Mouse (Mus musculus): Measurements from ENCODE around the gene Csnk2b. TPM values are rescaled to one million over a fixed set of nuclear protein-coding genes. Genes with fewer than 3 reads are reported as not detected.
A peak's percentile ranks its signal among the peaks of the same experiment; 100 is the strongest.

Gene Csnk2b
- polyA plus RNA-seq, 1 experiment from 2014 or later = 291 TPM

GRCm38 (mm10) chr17:35164218-35164567 is 42.3 kb upstream of the Csnk2b start:
- H3K9me3 ChIP-seq (ENCODE audit: low read depth, low read length) = no peaks in the 10 kb centered on the region
- TF ChIP-seq CTCF (IDR thresholded peaks at IDR 0.05; ENCODE audit: low read depth) = no peak
- ATAC-seq (ENCODE audit: insufficient read depth) (no peak), DNase-seq (no peak)
- peak overlapping the region; percentile 98 for H3K9ac ChIP-seq
- H3K27ac ChIP-seq (ENCODE audit: low read depth) = peak overlapping the region; percentile 99
- no peaks in the 10 kb centered on the region for H3K27me3 ChIP-seq (ENCODE audit: insufficient read depth, low read length)
- peak overlapping the region; percentile 99 for H3K4me2 ChIP-seq
- H3K4me3 ChIP-seq (ENCODE audit: low read depth, low read length) = peak overlapping the region; percentile 100
- peaks cover 13% of the 10 kb centered on the region; the same call in 1 of the 2 replicates for H3K4me1 ChIP-seq (ENCODE audit: insufficient read depth)
- WGBS = 0% methylated on average over 28 of the region's 28 CpGs
- peaks cover 38% of the 10 kb centered on the region for H3K36me3 ChIP-seq (ENCODE audit: insufficient read depth)

GRCm38 (mm10) chr17:35163326-35164081 is 41.7 kb upstream of the Csnk2b start:
- Histone ChIP-seq H3K4me3 (ENCODE audit: low read depth, low read length) (peak overlapping the region; percentile 100), H3K4me1 (ENCODE audit: insufficient read depth) (peaks cover 13% of the 10 kb centered on the region; the same call in 1 of the 2 replicates), H3K36me3 (ENCODE audit: insufficient read depth) (peaks cover 45% of the 10 kb centered on the region), H3K27me3 (ENCODE audit: insufficient read depth, low read length) (no peaks in the 10 kb centered on the region), H3K4me2 (peak overlapping the region; percentile 99), H3K27ac (ENCODE audit: low read depth) (peak overlapping the region; percentile 99; the same call in 1 of the 2 replicates), H3K9me3 (ENCODE audit: low read depth, low read length) (no peaks in the 10 kb centered on the region), H3K9ac (peak overlapping the region; percentile 98)
- no peak for ATAC-seq (ENCODE audit: insufficient read depth)
- DNase-seq = no peak
- 11% methylated on average over 8 of the region's 8 CpGs for WGBS
- no peak for TF ChIP-seq CTCF (IDR thresholded peaks at IDR 0.05; ENCODE audit: low read depth)

GRCm38 (mm10) chr17:35162730-35163129 is 40.9 kb upstream of the Csnk2b start:
- H3K27me3 ChIP-seq (ENCODE audit: insufficient read depth, low read length) = no peaks in the 10 kb centered on the region
- WGBS = 19% methylated on average over 12 of the region's 12 CpGs
- TF ChIP-seq CTCF (IDR thresholded peaks at IDR 0.05; ENCODE audit: low read depth) = no peak
- H3K36me3 ChIP-seq (ENCODE audit: insufficient read depth) = peaks cover 53% of the 10 kb centered on the region
- peaks cover 13% of the 10 kb centered on the region; the same call in 1 of the 2 replicates for H3K4me1 ChIP-seq (ENCODE audit: insufficient read depth)
- peak overlapping the region; percentile 100 for H3K4me3 ChIP-seq (ENCODE audit: low read depth, low read length)
- no peak overlapping the region for H3K27ac ChIP-seq (ENCODE audit: low read depth)
- H3K9me3 ChIP-seq (ENCODE audit: low read depth, low read length) = no peaks in the 10 kb centered on the region
- DNase-seq (peak; percentile 39), ATAC-seq (ENCODE audit: insufficient read depth) (no peak)
- peak overlapping the region; percentile 99 for H3K4me2 ChIP-seq
- peak overlapping the region; percentile 98 for H3K9ac ChIP-seq

GRCm38 (mm10) chr17:35162121-35162520 is 40.3 kb upstream of the Csnk2b start:
- Histone ChIP-seq H3K4me1 (ENCODE audit: insufficient read depth) (peaks cover 13% of the 10 kb centered on the region; the same call in 1 of the 2 replicates), H3K4me3 (ENCODE audit: low read depth, low read length) (peak overlapping the region; percentile 100), H3K27ac (ENCODE audit: low read depth) (no peak overlapping the region), H3K9me3 (ENCODE audit: low read depth, low read length) (no peaks in the 10 kb centered on the region), H3K36me3 (ENCODE audit: insufficient read depth) (peaks cover 59% of the 10 kb centered on the region), H3K27me3 (ENCODE audit: insufficient read depth, low read length) (no peaks in the 10 kb centered on the region), H3K4me2 (peak overlapping the region; percentile 99), H3K9ac (peak overlapping the region; percentile 98)
- no peak for TF ChIP-seq CTCF (IDR thresholded peaks at IDR 0.05; ENCODE audit: low read depth)
- 56% methylated on average over 14 of the region's 14 CpGs for WGBS
- DNase-seq = no peak
- no peak for ATAC-seq (ENCODE audit: insufficient read depth)

GRCm38 (mm10) chr17:35161421-35161820 is 39.6 kb upstream of the Csnk2b start:
- peaks cover 13% of the 10 kb centered on the region; the same call in 1 of the 2 replicates for H3K4me1 ChIP-seq (ENCODE audit: insufficient read depth)
- no peaks in the 10 kb centered on the region for H3K27me3 ChIP-seq (ENCODE audit: insufficient read depth, low read length)
- H3K36me3 ChIP-seq (ENCODE audit: insufficient read depth) = peaks cover 66% of the 10 kb centered on the region
- H3K27ac ChIP-seq (ENCODE audit: low read depth) = no peak overlapping the region
- H3K9me3 ChIP-seq (ENCODE audit: low read depth, low read length) = no peaks in the 10 kb centered on the region
- WGBS = 83% methylated on average over 11 of the region's 11 CpGs
- H3K9ac ChIP-seq = no peak overlapping the region
- no peak overlapping the region for H3K4me3 ChIP-seq (ENCODE audit: low read depth, low read length)
- ATAC-seq (ENCODE audit: insufficient read depth) (no peak), DNase-seq (no peak)
- peak overlapping the region; percentile 99; the same call in 1 of the 2 replicates for H3K4me2 ChIP-seq
- no peak for TF ChIP-seq CTCF (IDR thresholded peaks at IDR 0.05; ENCODE audit: low read depth)

- no peak for DNase-seq
- Histone ChIP-seq H3K27me3 (ENCODE audit: insufficient read depth, low read length) (no peaks in the 10 kb centered on the region), H3K9me3 (ENCODE audit: low read depth, low read length) (no peaks in the 10 kb centered on the region), H3K4me2 (no peak overlapping the region), H3K27ac (ENCODE audit: low read depth) (no peak overlapping the region), H3K36me3 (ENCODE audit: insufficient read depth) (peaks cover 84% of the 10 kb centered on the region), H3K4me3 (ENCODE audit: low read depth, low read length) (no peak overlapping the region), H3K9ac (no peak overlapping the region), H3K4me1 (ENCODE audit: insufficient read depth) (peaks cover 6% of the 10 kb centered on the region; the same call in 1 of the 2 replicates)
- WGBS = 83% methylated on average over 7 of the region's 7 CpGs
- no peak for ATAC-seq (ENCODE audit: insufficient read depth)
- TF ChIP-seq CTCF (IDR thresholded peaks at IDR 0.05; ENCODE audit: low read depth) = no peak
Measured at GRCm38 (mm10) chr17:35159638-35160037, 37.8 kb upstream of the Csnk2b start.

DNA sequence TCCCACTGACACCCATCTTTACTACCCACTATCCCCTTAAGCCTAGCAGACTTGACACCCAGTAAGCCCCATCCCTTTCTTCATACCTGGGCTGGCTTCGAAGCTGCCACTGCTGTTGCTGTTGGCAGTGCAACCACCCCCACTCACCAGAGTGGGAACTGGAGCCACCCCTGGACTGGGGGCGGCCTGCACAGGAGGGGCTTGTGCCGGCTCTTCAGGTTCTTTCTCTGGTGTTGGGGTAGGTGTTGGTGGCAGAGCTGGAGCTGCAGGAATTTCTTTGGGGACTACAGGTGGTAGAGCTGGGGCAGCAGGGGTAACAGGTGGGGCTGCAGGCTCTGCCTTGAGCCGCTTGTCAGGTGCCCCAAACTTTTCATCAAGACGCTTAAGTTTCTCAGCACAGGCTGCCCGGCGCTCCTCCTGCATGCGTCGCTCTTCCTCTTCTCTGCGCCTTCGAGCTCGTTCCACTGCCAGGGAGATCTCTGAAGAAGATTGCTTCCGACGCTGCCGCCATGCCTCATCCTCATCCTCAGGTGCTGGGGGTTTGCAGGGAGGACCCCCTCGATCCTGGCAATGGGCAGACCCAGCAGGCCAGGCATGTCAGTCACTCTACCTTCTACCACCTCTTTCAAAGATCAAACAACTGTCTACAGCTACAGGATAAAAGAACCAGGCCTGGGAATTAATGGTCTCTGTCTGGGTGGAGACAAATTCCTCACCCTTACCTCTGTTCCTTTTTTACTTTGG is 37.2 kb upstream of the Csnk2b start:
- Histone ChIP-seq H3K27ac (ENCODE audit: low read depth) (no peak overlapping the region), H3K4me2 (no peak overlapping the region), H3K4me3 (ENCODE audit: low read depth, low read length) (no peak overlapping the region), H3K9me3 (ENCODE audit: low read depth, low read length) (no peaks in the 10 kb centered on the region), H3K27me3 (ENCODE audit: insufficient read depth, low read length) (no peaks in the 10 kb centered on the region), H3K9ac (no peak overlapping the region), H3K4me1 (ENCODE audit: insufficient read depth) (peaks cover 6% of the 10 kb centered on the region; the same call in 1 of the 2 replicates), H3K36me3 (ENCODE audit: insufficient read depth) (peaks cover 90% of the 10 kb centered on the region)
- ATAC-seq (ENCODE audit: insufficient read depth) = no peak
- no peak for TF ChIP-seq CTCF (IDR thresholded peaks at IDR 0.05; ENCODE audit: low read depth)
- WGBS = 92% methylated on average over 16 of the region's 16 CpGs
- DNase-seq = no peak

Measured in lung, embryonic 14.5 days (tissue).